Mouse (Mus musculus): ENCODE data around the gene Adcy5. TPM values are rescaled to one million over a fixed set of nuclear protein-coding genes. Genes with fewer than 3 reads are reported as not detected.

The Adcy5 gene
- polyA plus RNA-seq, 1 experiment from 2014 or later, result 2.7 TPM

GRCm38 (mm10) chr16:35206426-35206825, 51.7 kb downstream of the Adcy5 start:
- Histone ChIP-seq H3K36me3 (no peaks in the 10 kb centered on the region), H3K4me1 (replicated peaks) (peaks cover 38% of the 10 kb centered on the region), H3K9me3 (no peaks in the 10 kb centered on the region), H3K27me3 (no peaks in the 10 kb centered on the region; the same call in none of the 2 replicates), H3K4me3 (replicated peaks) (no peak overlapping the region), H3K4me2 (no peak overlapping the region), H3K27ac (0 out of 2 replicates have a peak overlapping the region, but pooled peaks have one; percentile 23), H3K9ac (replicated peaks) (no peak overlapping the region)
- 87% methylated on average over 6 of the region's 6 CpGs for WGBS
- no peak for ATAC-seq (ENCODE audit: insufficient number of reproducible peaks, insufficient read depth, low FRiP score, low TSS enrichment, low read depth)

GRCm38 (mm10) chr16:35208796-35209195, 54.1 kb downstream of the Adcy5 start:
- H3K9me3 ChIP-seq, result no peaks in the 10 kb centered on the region
- H3K36me3 ChIP-seq, result no peaks in the 10 kb centered on the region
- ATAC-seq (ENCODE audit: insufficient number of reproducible peaks, insufficient read depth, low FRiP score, low TSS enrichment, low read depth), result no peak
- H3K27ac ChIP-seq, result no peak overlapping the region
- 75% methylated on average over 3 of the region's 3 CpGs for WGBS
- H3K9ac ChIP-seq (replicated peaks), result no peak overlapping the region
- H3K4me3 ChIP-seq (replicated peaks), result no peak overlapping the region
- H3K4me2 ChIP-seq, result no peak overlapping the region
- no peaks in the 10 kb centered on the region; the same call in none of the 2 replicates for H3K27me3 ChIP-seq
- H3K4me1 ChIP-seq (replicated peaks), result peaks cover 38% of the 10 kb centered on the region

GRCm38 (mm10) chr16:35209753-35210152, 55.1 kb downstream of the Adcy5 start:
- no peak overlapping the region for H3K27ac ChIP-seq

GRCm38 (mm10) chr16:35215047-35215446, 60.4 kb downstream of the Adcy5 start:
- Histone ChIP-seq H3K27ac (no peak overlapping the region), H3K36me3 (no peaks in the 10 kb centered on the region), H3K9me3 (no peaks in the 10 kb centered on the region), H3K27me3 (peaks cover 3% of the 10 kb centered on the region; the same call in 1 of the 2 replicates), H3K4me2 (no peak overlapping the region), H3K4me1 (replicated peaks) (peaks cover 33% of the 10 kb centered on the region), H3K4me3 (replicated peaks) (no peak overlapping the region), H3K9ac (replicated peaks) (no peak overlapping the region)
- 53% methylated on average over 7 of the region's 7 CpGs for WGBS
- no peak for ATAC-seq (ENCODE audit: insufficient number of reproducible peaks, insufficient read depth, low FRiP score, low TSS enrichment, low read depth)

More at GRCm38 (mm10) chr16:35209753-35210152, 55.1 kb downstream of the Adcy5 start:
- WGBS, result 71% methylated on average over 5 of the region's 5 CpGs
- ATAC-seq (ENCODE audit: insufficient number of reproducible peaks, insufficient read depth, low FRiP score, low TSS enrichment, low read depth), result no peak
- Histone ChIP-seq H3K36me3 (no peaks in the 10 kb centered on the region), H3K27me3 (no peaks in the 10 kb centered on the region; the same call in none of the 2 replicates), H3K9me3 (no peaks in the 10 kb centered on the region), H3K4me3 (replicated peaks) (no peak overlapping the region), H3K4me2 (no peak overlapping the region), H3K9ac (replicated peaks) (no peak overlapping the region), H3K4me1 (replicated peaks) (peaks cover 41% of the 10 kb centered on the region)

GRCm38 (mm10) chr16:35215498-35215897, 60.8 kb downstream of the Adcy5 start:
- no peak overlapping the region for H3K4me3 ChIP-seq (replicated peaks)
- no peak overlapping the region for H3K4me2 ChIP-seq
- 15% methylated on average over 5 of the region's 5 CpGs for WGBS
- ATAC-seq (ENCODE audit: insufficient number of reproducible peaks, insufficient read depth, low FRiP score, low TSS enrichment, low read depth), result no peak
- H3K36me3 ChIP-seq, result no peaks in the 10 kb centered on the region
- no peaks in the 10 kb centered on the region for H3K9me3 ChIP-seq
- H3K4me1 ChIP-seq (replicated peaks), result peaks cover 29% of the 10 kb centered on the region
- no peak overlapping the region for H3K9ac ChIP-seq (replicated peaks)
- 0 out of 2 replicates have a peak, but pooled peaks cover 3% of the 10 kb centered on the region for H3K27me3 ChIP-seq
- H3K27ac ChIP-seq, result no peak overlapping the region; the same call in 1 of the 2 replicates

GRCm38 (mm10) chr16:35216826-35217491, 62.3 kb downstream of the Adcy5 start:
- no peaks in the 10 kb centered on the region for H3K36me3 ChIP-seq
- ATAC-seq (ENCODE audit: insufficient number of reproducible peaks, insufficient read depth, low FRiP score, low TSS enrichment, low read depth), result no peak
- peaks cover 26% of the 10 kb centered on the region for H3K4me1 ChIP-seq (replicated peaks)
- WGBS, result 65% methylated on average over 6 of the region's 6 CpGs
- no peaks in the 10 kb centered on the region for H3K9me3 ChIP-seq
- H3K9ac ChIP-seq (replicated peaks), result no peak overlapping the region
- no peak overlapping the region for H3K27ac ChIP-seq
- no peak overlapping the region for H3K4me2 ChIP-seq
- H3K4me3 ChIP-seq (replicated peaks), result no peak overlapping the region
- H3K27me3 ChIP-seq, result 0 out of 2 replicates have a peak, but pooled peaks cover 3% of the 10 kb centered on the region

- Histone ChIP-seq H3K4me1 (replicated peaks) (peaks cover 30% of the 10 kb centered on the region), H3K36me3 (no peaks in the 10 kb centered on the region), H3K27ac (no peak overlapping the region), H3K4me2 (no peak overlapping the region), H3K9me3 (no peaks in the 10 kb centered on the region), H3K4me3 (replicated peaks) (no peak overlapping the region), H3K9ac (replicated peaks) (no peak overlapping the region), H3K27me3 (0 out of 2 replicates have a peak, but pooled peaks cover 3% of the 10 kb centered on the region)
- ATAC-seq (ENCODE audit: insufficient number of reproducible peaks, insufficient read depth, low FRiP score, low TSS enrichment, low read depth), result no peak
- WGBS, result 69% methylated on average over 5 of the region's 5 CpGs
Measured at GRCm38 (mm10) chr16:35220412-35220811, 65.7 kb downstream of the Adcy5 start.

GRCm38 (mm10) chr16:35221581-35221980, 66.9 kb downstream of the Adcy5 start:
- Histone ChIP-seq H3K27me3 (0 out of 2 replicates have a peak, but pooled peaks cover 3% of the 10 kb centered on the region), H3K27ac (no peak overlapping the region), H3K4me2 (no peak overlapping the region), H3K36me3 (no peaks in the 10 kb centered on the region), H3K9ac (replicated peaks) (no peak overlapping the region), H3K4me1 (replicated peaks) (peaks cover 20% of the 10 kb centered on the region), H3K4me3 (replicated peaks) (no peak overlapping the region), H3K9me3 (no peaks in the 10 kb centered on the region)
- no peak for ATAC-seq (ENCODE audit: insufficient number of reproducible peaks, insufficient read depth, low FRiP score, low TSS enrichment, low read depth)
- WGBS, result 72% methylated on average over 4 of the region's 4 CpGs

- ATAC-seq (ENCODE audit: insufficient number of reproducible peaks, insufficient read depth, low FRiP score, low TSS enrichment, low read depth), result no peak
- H3K9me3 ChIP-seq, result no peaks in the 10 kb centered on the region
- H3K27me3 ChIP-seq, result 0 out of 2 replicates have a peak, but pooled peaks cover 3% of the 10 kb centered on the region
- H3K27ac ChIP-seq, result no peak overlapping the region
- WGBS, result 82% methylated on average over 4 of the region's 4 CpGs
- no peak overlapping the region for H3K4me3 ChIP-seq (replicated peaks)
- peaks cover 13% of the 10 kb centered on the region; the same call in 1 of the 2 replicates for H3K4me1 ChIP-seq (replicated peaks)
- H3K4me2 ChIP-seq, result no peak overlapping the region
- no peak overlapping the region for H3K9ac ChIP-seq (replicated peaks)
- H3K36me3 ChIP-seq, result no peaks in the 10 kb centered on the region
Measured at GRCm38 (mm10) chr16:35223930-35224329, 69.3 kb downstream of the Adcy5 start.

GRCm38 (mm10) chr16:35224716-35225115, 70.0 kb downstream of the Adcy5 start:
- ATAC-seq (ENCODE audit: insufficient number of reproducible peaks, insufficient read depth, low FRiP score, low TSS enrichment, low read depth), result no peak
- 0 out of 2 replicates have a peak, but pooled peaks cover 3% of the 10 kb centered on the region for H3K27me3 ChIP-seq
- no peak overlapping the region for H3K4me2 ChIP-seq
- H3K27ac ChIP-seq, result no peak overlapping the region
- no peaks in the 10 kb centered on the region for H3K36me3 ChIP-seq
- no peak overlapping the region for H3K4me3 ChIP-seq (replicated peaks)
- 36% methylated on average over 14 of the region's 14 CpGs for WGBS
- H3K9ac ChIP-seq (replicated peaks), result no peak overlapping the region
- no peaks in the 10 kb centered on the region for H3K9me3 ChIP-seq
- peaks cover 17% of the 10 kb centered on the region for H3K4me1 ChIP-seq (replicated peaks)

- Histone ChIP-seq H3K4me1 (replicated peaks) (peaks cover 23% of the 10 kb centered on the region), H3K9ac (replicated peaks) (no peak overlapping the region), H3K27ac (no peak overlapping the region), H3K4me2 (no peak overlapping the region), H3K27me3 (no peaks in the 10 kb centered on the region), H3K4me3 (replicated peaks) (no peak overlapping the region), H3K36me3 (no peaks in the 10 kb centered on the region), H3K9me3 (no peaks in the 10 kb centered on the region)
- no peak for ATAC-seq (ENCODE audit: insufficient number of reproducible peaks, insufficient read depth, low FRiP score, low TSS enrichment, low read depth)
- whole genome bisulfite sequencing, result 63% methylated on average over 11 of the region's 11 CpGs
Measured at GRCm38 (mm10) chr16:35229582-35229981, 74.9 kb downstream of the Adcy5 start.
